Mouse (Mus musculus): ENCODE data around the gene Sumo3. TPM values are rescaled to one million over a fixed set of nuclear protein-coding genes. Genes with fewer than 3 reads are reported as not detected.
A peak's percentile ranks its signal among the peaks of the same experiment; 100 is the strongest.

The Sumo3 gene
- 100 to 1,000 TPM; 144 to 152 (median 147) TPM for total RNA-seq (2022)

DNA sequence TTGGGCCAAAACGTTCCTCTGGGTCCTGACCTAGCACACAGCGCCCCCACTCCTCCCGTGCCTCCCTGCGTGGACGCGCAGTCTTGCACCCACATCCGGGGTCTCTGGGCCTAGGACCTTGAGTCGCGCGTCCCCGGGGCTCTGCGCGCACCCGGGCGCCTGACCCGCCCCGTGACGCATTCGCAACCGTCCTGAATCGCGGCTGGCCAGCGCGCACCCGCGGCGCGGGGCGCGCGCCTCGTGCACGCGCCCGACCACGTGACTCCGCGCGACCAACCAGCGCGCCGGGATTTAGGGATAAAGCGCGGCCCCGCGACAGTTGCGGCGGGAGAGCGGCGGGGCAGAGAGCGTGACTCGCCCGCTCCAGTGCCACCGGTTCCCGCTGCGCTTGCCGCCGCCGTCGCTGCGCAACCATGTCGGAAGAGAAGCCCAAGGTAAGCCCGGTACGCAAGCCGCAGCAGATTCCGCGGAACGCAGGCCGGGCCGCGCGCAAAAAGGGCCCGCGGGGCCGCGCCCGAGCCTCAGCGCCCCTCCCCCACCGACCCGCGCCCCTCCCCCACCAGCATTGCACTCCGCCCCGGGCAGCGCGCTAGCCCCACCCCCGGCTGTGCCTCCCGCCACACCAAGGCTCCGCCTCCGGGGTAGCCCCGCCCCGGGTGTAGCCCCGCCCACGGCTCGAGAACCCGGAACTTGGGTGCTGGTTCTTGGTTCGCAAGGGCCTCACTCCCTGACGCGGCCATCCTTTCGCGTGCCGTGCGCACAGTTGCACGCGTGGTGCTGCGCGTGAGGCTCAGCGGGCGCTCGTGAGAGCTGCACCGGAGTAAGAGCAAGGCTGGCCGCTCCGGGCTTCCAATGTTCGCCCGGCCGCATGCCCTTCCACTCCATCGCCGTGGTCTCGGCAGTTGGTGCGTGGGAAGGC lies at the start of gene Sumo3, which contains the start of gene Gm49325:
Sumo3 (plus strand) TSS at position 190 of the 919 bp plus-strand sequence.
Gm49325 (plus strand) TSS at position 290 of the 919 bp plus-strand sequence.
- peak; percentile 89 for DNase-seq (ENCODE audit: low spot score in 2 of 2)

DNA sequence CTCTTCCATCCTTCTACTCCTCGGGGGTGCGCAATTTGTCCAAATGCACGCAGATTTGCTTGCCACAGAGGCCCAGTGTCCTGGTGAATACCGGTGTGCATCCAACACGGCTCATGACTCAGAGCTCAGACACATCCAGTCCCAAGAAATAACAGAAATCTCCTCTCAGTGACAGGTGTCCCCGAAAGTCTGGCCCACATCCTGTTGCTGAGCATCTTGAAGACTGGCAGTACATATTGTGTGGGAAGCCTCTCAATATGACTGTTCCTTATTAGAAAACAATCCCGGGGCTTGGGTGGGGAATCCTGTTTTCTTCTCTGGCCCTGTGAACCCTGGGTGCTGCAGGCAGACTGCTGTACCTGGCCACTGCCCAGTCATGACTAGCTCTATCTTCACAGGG lies 49.3 kb upstream of the Sumo3 start:
- DNase-seq (ENCODE audit: low spot score in 2 of 2): peak; percentile 40 to 50

DNA sequence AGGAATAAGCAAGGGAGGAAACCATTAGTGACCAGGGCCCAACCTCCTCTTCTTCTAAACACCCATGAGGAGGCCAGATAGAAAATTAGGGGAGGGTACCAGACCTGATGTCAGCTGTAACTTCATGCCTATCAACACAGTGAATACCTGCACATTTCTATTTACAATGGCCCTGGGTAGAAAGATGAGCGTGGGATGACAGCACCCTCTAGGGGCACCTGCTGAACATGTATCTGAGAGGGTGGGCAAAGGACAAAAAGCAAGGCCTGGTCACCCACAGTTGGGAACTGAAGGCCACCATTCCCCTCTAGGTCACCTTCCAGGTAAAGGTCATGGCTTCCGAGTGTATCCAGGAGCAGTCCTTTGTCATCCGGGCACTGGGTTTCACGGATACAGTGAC lies 48.3 kb upstream of the Sumo3 start:
- no peak for DNase-seq (ENCODE audit: low spot score in 2 of 2)

DNA sequence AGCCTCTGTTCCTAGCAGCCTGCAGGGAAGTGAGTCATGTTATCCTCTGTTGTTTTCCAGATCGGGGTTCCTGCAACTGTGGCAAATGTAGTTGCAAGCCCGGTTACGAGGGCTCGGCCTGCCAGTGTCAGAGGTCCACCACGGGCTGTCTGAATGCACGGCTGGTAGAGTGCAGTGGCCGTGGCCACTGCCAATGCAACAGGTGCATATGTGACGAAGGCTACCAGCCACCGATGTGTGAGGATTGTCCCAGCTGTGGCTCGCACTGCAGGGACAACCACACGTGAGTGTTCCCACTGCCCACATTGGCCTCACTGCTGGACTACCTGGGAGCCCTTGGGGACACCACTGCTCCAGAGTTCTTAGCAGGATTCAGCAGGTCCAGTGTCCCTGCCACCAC lies 45.8 kb upstream of the Sumo3 start:
- no peak for DNase-seq (ENCODE audit: low spot score in 2 of 2)

DNA sequence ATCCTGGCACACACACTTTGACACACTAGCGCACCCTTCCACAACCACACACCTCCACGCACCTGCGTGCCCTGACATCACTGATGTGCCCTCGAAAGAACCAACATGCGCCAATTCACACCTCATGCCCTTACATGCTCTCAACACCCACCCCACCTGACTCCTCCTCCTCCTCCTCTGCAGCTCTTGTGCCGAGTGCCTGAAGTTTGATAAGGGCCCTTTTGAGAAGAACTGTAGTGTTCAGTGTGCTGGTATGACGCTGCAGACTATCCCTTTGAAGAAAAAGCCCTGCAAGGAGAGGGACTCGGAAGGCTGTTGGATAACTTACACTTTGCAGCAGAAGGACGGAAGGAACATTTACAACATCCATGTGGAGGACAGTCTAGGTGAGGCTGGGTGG lies 45.1 kb upstream of the Sumo3 start:
- DNase-seq (ENCODE audit: low spot score in 2 of 2): no peak

DNA sequence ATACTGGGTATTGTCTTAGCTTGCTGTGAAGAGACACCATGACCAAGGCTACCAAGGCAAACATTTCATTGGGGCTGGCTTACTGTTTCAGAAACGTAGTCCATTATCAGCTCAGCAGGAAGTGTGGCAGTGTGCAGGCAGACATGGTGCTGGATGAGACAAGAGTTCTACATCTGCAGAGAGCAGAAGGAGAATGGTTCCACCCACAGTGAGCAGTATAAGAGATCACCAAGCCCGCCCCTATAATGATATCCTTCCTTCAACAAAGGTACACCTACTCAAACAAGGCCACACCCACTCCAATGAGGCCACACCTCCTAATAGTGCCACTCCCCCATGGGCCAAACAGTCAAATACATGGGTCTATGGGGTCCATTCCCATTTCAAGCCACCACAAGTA lies 44.4 kb upstream of the Sumo3 start:
- DNase-seq (ENCODE audit: low spot score in 2 of 2): no peak

DNA sequence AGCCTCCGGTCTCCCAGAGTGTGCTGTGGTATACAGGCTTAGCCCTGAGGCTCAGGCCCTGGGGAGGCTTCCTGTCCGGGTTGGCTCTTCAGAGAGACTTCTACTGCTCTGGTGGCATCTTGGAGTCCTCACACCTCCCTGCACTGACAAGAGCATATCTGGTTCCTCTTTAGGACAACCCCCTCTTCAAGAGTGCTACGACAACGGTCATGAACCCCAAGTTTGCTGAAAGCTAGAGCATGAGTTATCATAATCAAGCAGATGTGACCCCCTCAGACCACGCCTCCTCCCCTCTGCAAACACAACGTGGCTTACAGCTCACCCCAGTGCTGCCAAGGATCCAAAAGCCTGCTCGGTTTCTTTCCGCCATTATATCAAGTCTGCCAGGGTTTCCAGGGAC lies 40.9 kb upstream of the Sumo3 start:
- DNase-seq (ENCODE audit: low spot score in 2 of 2): no peak

DNA sequence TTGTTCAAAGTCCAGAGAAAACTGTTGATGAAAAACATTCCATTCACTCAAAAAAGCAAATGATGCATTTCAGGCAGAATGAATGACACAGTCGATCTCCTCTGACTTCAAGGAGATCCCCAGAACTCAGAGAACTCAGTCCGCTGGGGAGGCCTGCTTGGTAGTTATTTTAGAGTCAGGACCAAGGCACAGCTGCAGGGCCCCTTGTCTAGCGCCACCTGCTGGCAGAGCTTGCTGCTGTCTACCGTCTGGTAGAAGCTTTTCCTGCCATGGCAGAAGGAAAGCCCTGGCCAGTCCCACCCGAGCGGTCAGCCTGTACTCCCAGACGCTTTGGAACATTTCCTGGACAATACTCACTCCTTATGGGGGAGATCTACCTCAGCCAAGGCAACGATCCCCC lies 39.2 kb upstream of the Sumo3 start:
- peak; percentile 57 to 80 for DNase-seq (ENCODE audit: low spot score in 2 of 2)

DNA sequence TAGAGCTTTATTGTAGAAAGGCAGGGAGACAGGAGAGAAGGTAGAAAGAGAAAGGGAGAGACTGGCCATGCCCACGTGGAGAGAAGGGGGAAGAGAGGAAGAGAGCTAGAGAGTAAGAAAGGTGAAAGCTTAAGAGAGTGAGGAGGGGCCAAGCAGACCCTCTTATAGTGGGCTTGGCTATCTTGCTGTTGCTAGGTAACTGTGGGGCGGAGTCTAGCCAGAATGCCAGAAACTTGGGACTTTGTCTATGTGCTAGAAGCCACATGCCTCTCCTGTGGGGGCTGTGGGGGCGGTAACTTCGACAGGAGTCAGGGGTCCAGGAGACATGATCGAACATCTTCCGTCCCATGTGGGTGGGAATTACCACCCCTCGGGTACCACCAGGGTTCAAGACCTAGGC lies 36.4 kb upstream of the Sumo3 start:
- no peak for DNase-seq (ENCODE audit: low spot score in 2 of 2)

DNA sequence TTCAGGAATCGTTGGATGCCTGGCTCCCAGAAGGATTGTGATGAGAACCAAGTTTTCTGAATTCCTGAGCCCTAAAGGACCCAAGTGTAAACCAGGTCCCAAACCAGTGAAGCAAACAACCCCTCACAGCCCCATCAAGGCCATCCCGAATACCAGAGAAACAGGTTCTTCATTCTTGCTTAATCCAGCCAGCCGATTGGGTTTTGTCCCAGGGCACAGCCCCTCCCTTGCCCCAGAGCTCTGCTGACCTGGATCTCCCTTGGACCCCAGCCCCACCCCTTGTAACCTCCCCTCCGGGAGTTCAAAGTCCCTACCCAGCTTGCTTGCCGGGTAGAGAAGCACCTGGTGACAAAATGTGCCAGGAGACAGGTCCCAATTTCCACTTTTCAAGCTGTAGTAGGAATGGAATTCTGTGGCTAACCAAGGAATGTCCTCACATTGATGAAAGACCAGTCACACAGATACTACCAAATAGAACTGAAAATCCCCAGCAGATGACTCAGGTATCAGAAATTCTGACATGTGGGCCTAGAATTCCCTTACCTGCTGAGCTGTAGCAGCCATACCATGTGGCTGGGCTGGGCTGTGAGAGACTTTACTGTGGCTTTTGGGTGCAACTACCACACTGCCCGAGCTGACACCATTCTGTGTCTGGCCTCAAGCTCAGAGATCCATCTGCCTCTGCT lies 35.8 kb upstream of the Sumo3 start:
- no peak for DNase-seq (ENCODE audit: low spot score in 2 of 2)

DNA sequence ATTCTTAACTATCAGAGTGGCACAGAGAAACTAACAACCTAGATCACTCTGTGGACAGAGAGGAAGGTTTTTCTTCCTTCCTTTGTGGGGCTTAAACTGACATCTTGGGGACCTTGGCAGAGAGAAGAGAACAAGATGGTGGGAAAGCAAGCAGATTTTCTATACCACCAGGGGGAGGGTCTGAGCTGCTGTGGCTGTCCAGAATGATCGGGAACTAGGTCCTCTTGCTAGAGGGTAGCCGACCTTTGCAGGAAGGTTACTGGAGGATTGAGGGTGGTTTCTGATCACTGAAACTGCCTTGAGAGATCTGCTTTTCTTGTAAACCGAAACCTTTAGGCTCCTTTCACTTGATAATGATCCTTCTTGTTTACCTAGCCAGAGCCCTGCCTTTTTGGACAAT lies 33.7 kb upstream of the Sumo3 start:
- DNase-seq (ENCODE audit: low spot score in 2 of 2): no peak

DNA sequence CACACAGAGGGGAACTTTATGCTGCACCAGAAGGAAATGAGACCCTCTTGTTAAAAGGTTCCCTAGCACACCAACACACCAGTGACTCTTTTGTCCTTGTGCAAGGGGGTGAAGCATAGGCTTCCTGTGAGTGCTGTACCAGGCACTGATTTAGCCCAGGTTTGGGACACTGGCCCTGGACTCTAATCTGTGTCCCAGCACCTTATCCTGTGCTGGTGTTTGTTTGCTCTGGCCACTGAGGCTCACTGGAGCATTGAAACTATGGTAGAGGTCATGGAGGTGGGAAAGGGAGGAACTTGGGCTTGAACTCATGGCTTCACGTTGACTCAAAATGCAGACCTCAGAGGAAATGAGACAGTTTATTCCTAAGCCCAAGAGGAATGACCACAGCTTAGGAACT lies 32.7 kb upstream of the Sumo3 start:
- DNase-seq (ENCODE audit: low spot score in 2 of 2): no peak

DNA sequence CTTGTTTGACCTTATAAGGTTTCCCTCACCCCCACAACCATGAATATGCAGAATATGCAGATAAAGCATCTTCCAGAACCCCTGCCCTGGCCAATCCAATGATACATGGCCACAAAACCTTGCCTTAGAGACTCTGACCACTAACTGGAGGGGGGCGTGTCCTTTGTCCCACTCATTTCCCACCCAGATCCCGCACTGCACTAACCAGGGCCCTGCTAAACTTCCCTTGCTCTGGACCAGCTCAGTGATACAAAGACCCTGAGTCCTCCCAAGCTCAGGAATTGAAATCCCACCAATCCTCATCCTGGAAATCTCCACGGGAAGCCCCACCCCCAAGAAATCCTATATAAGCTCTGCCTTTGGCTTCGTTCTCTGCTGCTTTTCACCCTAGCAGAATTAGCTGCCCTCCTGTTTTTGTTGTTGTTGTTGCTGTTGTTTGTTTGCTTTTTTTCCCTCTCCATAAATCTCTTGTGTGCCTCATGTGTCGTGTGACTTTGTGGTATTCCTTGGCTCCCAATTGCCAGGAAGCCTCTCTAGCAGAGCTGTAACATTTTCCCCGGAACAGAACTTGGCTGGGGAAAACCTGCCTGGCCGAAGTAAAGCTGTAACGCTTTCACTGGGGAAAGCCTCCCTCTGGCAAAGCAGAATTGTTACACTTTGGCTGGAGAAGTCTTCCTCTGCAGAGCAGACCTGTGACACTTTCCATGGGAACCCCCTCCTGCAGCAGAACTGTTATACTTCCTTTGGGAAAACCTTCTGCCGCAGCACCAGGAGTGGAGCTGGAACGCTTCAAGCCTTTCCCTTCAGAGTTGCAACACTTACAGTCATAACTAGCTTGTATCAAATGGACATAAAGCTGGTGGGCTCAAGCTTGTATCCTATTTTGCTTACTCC lies 25.6 kb upstream of the Sumo3 start:
- no peak for DNase-seq (ENCODE audit: low spot score in 2 of 2)

DNA sequence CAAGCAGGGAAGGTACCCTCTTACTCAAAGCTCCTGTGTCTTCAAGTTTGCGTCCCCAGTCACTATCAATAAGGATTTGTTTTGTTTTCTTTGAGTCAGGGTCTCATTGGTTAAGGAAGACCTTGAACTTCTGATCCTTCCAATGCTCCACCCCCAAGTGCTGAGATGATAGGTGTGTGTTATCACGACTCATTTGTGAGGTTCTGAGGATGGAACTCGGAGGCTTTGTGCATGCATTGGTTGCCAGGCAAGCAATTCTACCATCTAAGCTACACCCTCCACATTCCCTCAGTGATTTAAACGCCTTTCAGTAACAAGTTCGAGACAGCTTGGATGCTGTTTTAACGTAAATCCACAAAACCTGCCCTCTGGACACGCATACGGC lies 24.9 kb upstream of the Sumo3 start:
- no peak for DNase-seq (ENCODE audit: low spot score in 2 of 2)

DNA sequence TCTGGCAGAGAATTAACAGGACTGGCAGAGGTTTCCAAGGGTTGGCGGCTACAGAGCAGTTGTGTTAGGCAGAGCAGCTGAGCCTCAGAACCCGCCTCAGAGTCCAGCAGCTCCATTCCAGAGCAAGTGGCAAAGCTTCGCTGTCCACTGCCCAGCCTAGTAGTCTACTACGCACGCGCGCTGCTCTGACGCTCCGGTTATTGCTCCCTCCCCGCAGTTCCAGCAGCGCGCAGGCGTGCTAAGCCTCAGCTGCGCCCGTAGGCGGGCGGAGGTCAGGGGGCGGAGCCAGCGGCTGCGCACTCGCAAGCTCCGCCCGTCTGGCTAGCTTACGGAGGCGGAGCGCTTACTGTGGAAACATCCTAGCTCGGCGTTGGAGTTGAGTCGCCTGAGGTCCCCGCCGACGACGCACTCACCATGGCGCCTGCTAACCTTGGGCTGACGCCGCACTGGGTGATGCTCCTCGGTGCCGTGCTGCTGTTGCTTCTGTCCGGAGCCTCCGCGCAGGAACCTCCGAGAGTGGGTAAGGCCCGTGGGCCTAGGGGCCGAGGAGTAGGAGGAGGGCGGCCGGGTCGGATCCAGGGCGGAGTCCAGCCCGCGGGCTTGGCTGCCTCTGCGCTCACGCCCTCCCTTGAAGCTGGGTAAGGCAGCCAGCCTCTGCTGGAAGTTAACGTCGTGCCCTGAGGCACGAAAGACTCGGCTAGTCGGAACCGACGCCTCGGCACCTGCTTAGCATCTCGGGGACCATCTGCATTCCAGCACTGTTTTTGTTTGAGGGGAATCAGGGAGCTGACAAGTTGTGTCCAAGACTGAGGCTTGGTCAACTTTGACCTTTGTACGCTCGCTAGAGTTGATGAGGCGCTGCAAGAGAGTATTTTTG lies 24.3 kb upstream of the Sumo3 start, which contains the start of gene Pttg1ip:
Pttg1ip (plus strand) TSS at position 313 of the 877 bp plus-strand sequence.
- peak; percentile 91 to 94 for DNase-seq (ENCODE audit: low spot score in 2 of 2)

DNA sequence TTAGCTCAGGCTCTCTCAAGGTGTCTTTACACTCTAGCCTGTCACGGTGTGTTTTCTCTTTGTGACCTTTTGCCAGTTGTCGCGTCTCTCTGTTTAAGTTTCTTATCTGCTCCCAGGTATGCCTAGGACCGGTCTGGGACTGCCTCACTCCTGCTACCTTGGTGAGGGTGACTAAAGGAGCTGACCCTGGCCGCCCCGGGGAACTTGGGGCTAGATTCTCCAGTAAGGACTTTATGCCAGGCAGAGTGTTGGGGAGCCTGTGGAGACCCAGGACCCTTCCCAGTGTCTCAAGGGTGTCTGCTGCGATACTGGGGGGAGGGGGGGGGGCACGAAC lies 23.6 kb upstream of the Sumo3 start:
- no peak for DNase-seq (ENCODE audit: low spot score in 2 of 2)

DNA sequence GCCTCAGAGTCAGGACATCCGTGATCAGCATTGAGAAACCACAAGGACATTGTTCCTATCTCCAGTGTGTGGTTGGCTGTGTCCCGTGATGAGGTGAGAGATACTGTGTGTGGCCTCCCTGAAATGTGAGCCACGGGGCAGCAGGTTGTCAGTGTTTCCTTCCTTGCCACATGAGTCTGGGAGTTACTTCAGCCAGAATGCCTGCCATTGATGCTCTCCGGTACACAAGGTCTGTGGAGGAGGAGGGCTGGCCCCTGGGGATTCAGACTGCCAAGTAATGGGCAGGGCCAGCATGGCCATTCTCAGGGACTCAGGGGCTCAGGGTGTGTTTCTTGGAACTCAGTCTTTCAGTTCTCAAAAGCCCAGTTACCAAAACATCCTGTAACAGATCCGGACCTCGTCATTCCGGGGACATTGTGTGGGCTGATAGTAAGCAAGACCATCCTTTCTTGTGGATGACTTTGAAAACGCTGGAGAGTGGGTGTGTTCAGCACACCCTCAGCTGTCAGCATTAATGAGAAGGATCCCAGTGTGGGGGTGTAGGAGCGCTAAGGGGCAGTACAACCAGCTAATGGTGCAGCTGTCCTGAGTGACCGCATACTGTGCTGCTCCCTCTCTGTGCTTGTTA lies 22.0 kb upstream of the Sumo3 start:
- no peak for DNase-seq (ENCODE audit: low spot score in 2 of 2)

DNA sequence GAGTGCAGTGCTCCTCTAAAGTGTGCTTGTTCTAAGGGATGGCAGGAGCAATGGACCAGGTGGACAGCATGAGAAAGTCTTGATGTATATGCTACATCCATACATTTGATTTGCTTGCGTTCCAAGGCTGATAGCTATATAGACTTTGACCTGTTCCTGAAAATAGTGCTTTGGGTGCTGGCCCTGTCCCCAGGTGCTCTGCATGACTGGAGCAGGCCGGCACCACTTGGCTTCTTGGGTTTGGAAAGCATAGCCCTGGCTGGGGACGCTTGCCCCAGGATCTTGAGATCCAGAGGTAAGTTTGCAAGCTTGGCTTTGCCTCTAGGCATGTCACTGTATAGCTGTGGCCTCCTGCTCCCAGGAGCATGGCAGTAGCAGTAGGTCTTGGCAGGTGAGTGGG lies 19.3 kb upstream of the Sumo3 start:
- no peak for DNase-seq (ENCODE audit: low spot score in 2 of 2)

DNA sequence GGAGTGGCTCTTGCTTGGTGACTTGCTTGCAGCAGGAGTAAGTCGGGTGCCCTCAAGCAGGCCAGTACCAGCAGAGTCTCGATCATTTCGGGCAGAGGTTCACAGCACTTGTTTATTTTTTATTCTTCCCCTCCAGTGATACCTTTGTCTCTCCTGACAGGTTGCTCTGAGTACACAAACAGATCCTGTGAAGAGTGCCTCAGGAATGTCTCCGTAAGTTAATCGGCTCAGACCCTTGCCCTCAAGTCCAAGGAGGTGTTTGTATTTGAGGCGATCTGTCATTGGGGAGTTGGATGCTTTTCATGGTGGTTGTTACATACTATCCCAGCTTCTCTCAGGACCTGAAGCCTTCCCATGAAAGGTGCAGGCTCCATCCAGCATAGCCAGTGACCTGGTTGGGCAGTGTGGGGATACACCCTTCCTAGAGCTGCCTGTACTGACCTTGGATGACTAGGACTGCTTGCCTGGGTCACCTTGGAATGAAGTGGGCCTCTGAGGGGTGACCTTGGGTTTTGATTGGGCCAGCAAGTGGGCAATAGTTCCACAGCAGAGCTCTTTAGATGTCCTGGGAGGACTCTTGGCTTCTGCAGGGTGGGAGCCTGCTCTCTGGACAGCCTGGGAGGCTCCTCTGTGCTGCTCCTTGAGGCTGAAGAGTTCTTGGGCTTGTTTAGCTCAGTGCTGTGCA lies 18.7 kb upstream of the Sumo3 start:
- no peak for DNase-seq (ENCODE audit: low spot score in 2 of 2)

DNA sequence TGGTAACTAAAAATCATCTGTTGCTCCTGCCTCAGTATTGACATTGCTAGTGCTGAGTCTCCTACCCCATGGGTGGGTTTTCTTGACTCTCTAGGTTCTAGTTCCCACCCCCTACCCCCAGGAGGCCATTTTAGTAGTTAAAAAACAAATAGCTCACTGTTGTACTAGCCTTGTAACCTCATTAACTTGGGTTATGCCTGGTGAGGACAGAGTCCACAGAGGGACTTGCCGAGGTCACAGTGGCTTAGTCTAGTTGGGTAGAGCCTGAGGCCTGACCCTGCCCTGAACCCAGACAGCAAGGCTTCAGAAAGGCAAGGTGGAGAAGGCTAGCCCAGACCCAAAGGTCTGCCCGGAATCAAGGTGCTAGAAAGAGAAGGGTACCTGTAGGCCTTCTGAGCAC lies 17.9 kb upstream of the Sumo3 start:
- no peak for DNase-seq (ENCODE audit: low spot score in 2 of 2)

All from layer of hippocampus, adult 8-10 months (tissue).